Mouse (Mus musculus): ENCODE results near the gene Scpep1. TPM values are rescaled to one million over a fixed set of nuclear protein-coding genes. Genes with fewer than 3 reads are reported as not detected.

Gene Scpep1
- polyA plus RNA-seq, 1 experiment from 2014 or later: 37.9 TPM

DNA sequence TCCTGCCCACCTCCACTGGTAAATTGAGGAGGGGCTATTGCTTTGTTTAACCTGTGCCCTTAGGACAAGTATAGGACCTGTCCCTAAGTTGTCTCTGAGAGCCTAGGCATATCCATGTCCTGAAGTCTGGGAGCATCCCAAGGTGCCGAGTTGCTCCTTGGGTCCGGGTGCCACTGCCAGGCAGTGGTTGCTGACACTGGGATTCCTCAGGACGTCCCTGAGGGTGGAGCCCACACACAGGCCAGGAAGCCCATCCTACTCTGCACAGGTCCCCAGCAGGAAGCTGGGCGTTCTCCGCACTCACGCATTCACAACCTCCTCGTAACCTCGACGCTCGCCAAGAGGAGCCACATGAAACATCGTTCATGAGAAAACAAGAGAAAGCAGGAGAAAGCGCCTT lies 13.8 kb downstream of the Scpep1 start:
- 85% methylated on average over 12 of the region's 12 CpGs for WGBS
- ATAC-seq: no peak
- no peak overlapping the region for H3K9ac ChIP-seq (ENCODE audit: low read depth, low read length)
- H3K27me3 ChIP-seq (ENCODE audit: control insufficient read depth, insufficient read depth, low read depth, low read length): no peaks in the 10 kb centered on the region
- H3K9me3 ChIP-seq (replicated peaks; ENCODE audit: control insufficient read depth, low read length, poor library complexity, severe bottlenecking): no peaks in the 10 kb centered on the region
- no peak overlapping the region for H3K4me2 ChIP-seq (ENCODE audit: low read length)
- H3K27ac ChIP-seq (ENCODE audit: low read length): no peak overlapping the region
- H3K4me1 ChIP-seq (ENCODE audit: control insufficient read depth, insufficient read depth, low read length): no peaks in the 10 kb centered on the region
- H3K4me3 ChIP-seq (ENCODE audit: low read depth, low read length): no peak overlapping the region
- H3K36me3 ChIP-seq (ENCODE audit: control insufficient read depth, insufficient read depth, low read length): 0 out of 2 replicates have a peak, but pooled peaks cover 8% of the 10 kb centered on the region

DNA sequence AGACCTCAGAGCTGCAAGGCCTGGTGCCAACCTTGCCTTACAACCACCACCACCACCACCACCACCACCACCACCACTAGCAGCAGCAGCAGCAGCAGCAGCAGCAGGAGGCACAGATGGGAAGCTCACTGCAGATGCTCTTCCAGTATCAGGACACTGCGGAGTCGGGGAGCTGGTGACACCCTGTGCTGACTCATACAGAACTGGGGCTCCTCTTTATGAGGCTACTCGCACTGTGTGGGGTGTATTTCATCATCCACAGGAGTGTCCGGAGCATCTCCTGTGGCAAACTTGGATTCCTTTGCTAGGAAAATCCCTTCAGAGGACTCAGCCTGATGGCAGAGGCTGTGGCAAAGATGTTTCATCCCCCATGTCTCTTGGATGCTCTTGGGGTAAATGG lies 15.6 kb downstream of the Scpep1 start:
- ATAC-seq: no peak
- Histone ChIP-seq H3K27ac (ENCODE audit: low read length) (no peak overlapping the region), H3K4me1 (ENCODE audit: control insufficient read depth, insufficient read depth, low read length) (no peaks in the 10 kb centered on the region), H3K27me3 (ENCODE audit: control insufficient read depth, insufficient read depth, low read depth, low read length) (no peaks in the 10 kb centered on the region), H3K9ac (ENCODE audit: low read depth, low read length) (no peak overlapping the region), H3K4me3 (ENCODE audit: low read depth, low read length) (no peak overlapping the region), H3K4me2 (ENCODE audit: low read length) (no peak overlapping the region), H3K36me3 (ENCODE audit: control insufficient read depth, insufficient read depth, low read length) (0 out of 2 replicates have a peak, but pooled peaks cover 8% of the 10 kb centered on the region), H3K9me3 (replicated peaks; ENCODE audit: control insufficient read depth, low read length, poor library complexity, severe bottlenecking) (no peaks in the 10 kb centered on the region)
- 96% methylated on average over 4 of the region's 4 CpGs for WGBS

DNA sequence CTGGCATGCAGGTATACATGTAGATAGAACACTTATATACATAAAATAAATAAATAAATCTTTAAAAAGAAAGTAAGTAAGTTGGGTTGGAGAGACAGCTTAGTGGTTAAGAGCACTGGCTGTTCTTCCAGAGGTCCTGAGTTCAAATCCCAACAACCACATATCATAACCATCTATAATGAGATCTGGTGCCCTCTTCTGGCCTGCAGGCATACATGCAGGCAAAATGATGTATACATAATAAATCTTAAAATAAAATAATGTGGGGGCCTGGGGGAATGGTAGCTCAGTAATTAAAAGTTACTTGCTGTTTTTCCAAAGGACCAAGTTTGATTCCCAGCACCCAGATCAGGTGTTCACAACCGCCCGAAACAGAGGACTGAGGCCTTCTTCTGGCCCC lies 16.5 kb downstream of the Scpep1 start:
- Histone ChIP-seq H3K9me3 (replicated peaks; ENCODE audit: control insufficient read depth, low read length, poor library complexity, severe bottlenecking) (no peaks in the 10 kb centered on the region), H3K9ac (ENCODE audit: low read depth, low read length) (no peak overlapping the region), H3K4me1 (ENCODE audit: control insufficient read depth, insufficient read depth, low read length) (no peaks in the 10 kb centered on the region), H3K4me2 (ENCODE audit: low read length) (no peak overlapping the region), H3K36me3 (ENCODE audit: control insufficient read depth, insufficient read depth, low read length) (0 out of 2 replicates have a peak, but pooled peaks cover 4% of the 10 kb centered on the region), H3K27ac (ENCODE audit: low read length) (no peak overlapping the region), H3K4me3 (ENCODE audit: low read depth, low read length) (no peak overlapping the region), H3K27me3 (ENCODE audit: control insufficient read depth, insufficient read depth, low read depth, low read length) (no peaks in the 10 kb centered on the region)
- WGBS: 100% methylated on average over 2 of the region's 2 CpGs
- no peak for ATAC-seq

DNA sequence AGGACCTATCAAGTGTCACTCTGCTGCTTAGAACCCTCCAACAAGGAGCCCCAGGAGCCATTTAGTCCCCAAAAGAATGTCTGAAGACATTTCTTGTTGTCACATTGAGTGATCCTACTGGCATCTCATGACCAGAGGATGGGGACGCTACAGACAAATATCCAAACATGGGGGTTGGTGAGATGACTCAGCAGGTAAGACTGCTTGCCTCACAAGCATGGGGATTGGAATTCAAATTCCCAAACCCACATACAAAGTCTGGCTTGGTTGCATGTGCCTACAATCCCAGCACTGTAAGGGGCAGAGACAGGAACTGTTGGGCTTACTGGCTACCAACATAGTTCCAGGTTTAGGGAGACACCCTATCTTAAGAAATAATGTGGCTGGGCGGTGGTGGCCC lies 17.4 kb downstream of the Scpep1 start:
- no peak overlapping the region for H3K9ac ChIP-seq (ENCODE audit: low read depth, low read length)
- H3K27ac ChIP-seq (ENCODE audit: low read length): no peak overlapping the region
- 90% methylated on average over 2 of the region's 2 CpGs for WGBS
- no peaks in the 10 kb centered on the region for H3K9me3 ChIP-seq (replicated peaks; ENCODE audit: control insufficient read depth, low read length, poor library complexity, severe bottlenecking)
- no peaks in the 10 kb centered on the region for H3K27me3 ChIP-seq (ENCODE audit: control insufficient read depth, insufficient read depth, low read depth, low read length)
- no peak for ATAC-seq
- H3K36me3 ChIP-seq (ENCODE audit: control insufficient read depth, insufficient read depth, low read length): 0 out of 2 replicates have a peak, but pooled peaks cover 9% of the 10 kb centered on the region
- H3K4me3 ChIP-seq (ENCODE audit: low read depth, low read length): no peak overlapping the region
- no peak overlapping the region for H3K4me2 ChIP-seq (ENCODE audit: low read length)
- H3K4me1 ChIP-seq (ENCODE audit: control insufficient read depth, insufficient read depth, low read length): no peaks in the 10 kb centered on the region

DNA sequence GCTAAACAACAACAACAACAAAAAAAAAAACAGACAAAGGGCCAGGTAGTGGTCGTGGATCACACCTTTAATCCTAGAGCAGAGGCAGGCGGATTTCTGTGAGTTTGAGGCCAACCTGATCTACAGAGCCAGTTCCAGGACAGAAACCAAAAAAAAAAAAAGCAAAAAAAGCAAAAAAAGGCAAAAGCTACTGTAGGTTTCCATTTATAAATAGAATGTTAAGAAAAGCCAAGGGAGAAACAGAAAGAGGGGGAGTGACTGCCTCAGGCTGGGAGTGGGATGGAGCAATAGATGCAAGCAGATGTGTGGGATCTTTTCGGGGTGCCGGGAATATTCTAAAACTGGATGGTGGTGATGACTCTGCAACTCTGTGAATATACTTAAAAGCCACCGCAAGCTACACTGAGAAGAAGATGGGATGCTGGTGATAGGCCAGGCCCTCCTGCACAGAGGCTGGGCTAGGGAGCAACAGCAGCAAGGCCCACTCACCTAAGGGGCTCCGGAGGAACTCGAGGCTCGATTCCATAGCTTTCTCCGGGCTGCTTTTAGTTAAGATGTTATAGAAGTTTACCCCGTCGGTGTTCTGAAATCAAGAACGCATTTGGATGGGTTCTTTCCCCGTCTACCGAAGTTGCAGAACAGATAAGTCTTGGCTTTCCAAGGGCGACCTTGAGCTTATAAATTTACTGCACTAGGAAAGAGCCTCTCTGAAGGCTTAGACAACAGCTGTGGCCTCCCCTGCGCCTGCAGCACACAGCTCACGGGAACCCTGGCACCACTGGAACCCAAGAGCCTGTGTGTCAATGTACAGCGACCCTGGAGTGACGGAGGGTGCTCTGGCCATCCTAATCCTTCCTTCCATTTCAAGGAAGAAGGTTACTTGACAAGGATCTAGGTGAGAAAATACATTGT lies 20.9 kb downstream of the Scpep1 start:
- no peaks in the 10 kb centered on the region for H3K9me3 ChIP-seq (replicated peaks; ENCODE audit: control insufficient read depth, low read length, poor library complexity, severe bottlenecking)
- no peak overlapping the region for H3K4me3 ChIP-seq (ENCODE audit: low read depth, low read length)
- H3K4me2 ChIP-seq (ENCODE audit: low read length): no peak overlapping the region
- no peaks in the 10 kb centered on the region for H3K27me3 ChIP-seq (ENCODE audit: control insufficient read depth, insufficient read depth, low read depth, low read length)
- H3K9ac ChIP-seq (ENCODE audit: low read depth, low read length): no peak overlapping the region
- H3K4me1 ChIP-seq (ENCODE audit: control insufficient read depth, insufficient read depth, low read length): no peaks in the 10 kb centered on the region
- peaks cover 8% of the 10 kb centered on the region; the same call in 1 of the 2 replicates for H3K36me3 ChIP-seq (ENCODE audit: control insufficient read depth, insufficient read depth, low read length)
- H3K27ac ChIP-seq (ENCODE audit: low read length): no peak overlapping the region
- 96% methylated on average over 19 of the region's 19 CpGs for WGBS
- no peak for ATAC-seq

DNA sequence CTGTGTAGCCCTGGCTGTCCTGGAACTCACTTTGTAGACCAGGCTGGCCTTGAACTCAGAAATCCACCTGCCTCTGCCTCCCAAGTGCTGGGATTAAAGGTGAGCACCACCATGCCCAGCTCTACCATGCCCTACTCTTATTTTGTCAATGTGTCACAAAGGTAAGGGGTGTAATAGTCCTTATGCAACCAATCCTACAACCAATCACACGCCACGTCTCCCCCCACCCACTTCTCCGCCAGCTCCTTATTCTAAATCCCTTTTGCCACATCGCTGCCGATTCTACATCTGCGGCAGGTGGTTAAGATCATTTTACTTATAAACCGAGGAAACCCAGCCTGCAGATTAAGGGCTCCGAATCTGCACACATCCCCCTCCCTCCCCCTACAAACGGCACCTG lies 22.2 kb downstream of the Scpep1 start:
- H3K27me3 ChIP-seq (ENCODE audit: control insufficient read depth, insufficient read depth, low read depth, low read length): no peaks in the 10 kb centered on the region
- H3K36me3 ChIP-seq (ENCODE audit: control insufficient read depth, insufficient read depth, low read length): peaks cover 16% of the 10 kb centered on the region
- 93% methylated on average over 9 of the region's 9 CpGs for WGBS
- no peak for ATAC-seq
- no peaks in the 10 kb centered on the region for H3K9me3 ChIP-seq (replicated peaks; ENCODE audit: control insufficient read depth, low read length, poor library complexity, severe bottlenecking)
- no peaks in the 10 kb centered on the region for H3K4me1 ChIP-seq (ENCODE audit: control insufficient read depth, insufficient read depth, low read length)
- no peak overlapping the region for H3K4me2 ChIP-seq (ENCODE audit: low read length)
- H3K27ac ChIP-seq (ENCODE audit: low read length): no peak overlapping the region
- H3K9ac ChIP-seq (ENCODE audit: low read depth, low read length): no peak overlapping the region
- no peak overlapping the region for H3K4me3 ChIP-seq (ENCODE audit: low read depth, low read length)

DNA sequence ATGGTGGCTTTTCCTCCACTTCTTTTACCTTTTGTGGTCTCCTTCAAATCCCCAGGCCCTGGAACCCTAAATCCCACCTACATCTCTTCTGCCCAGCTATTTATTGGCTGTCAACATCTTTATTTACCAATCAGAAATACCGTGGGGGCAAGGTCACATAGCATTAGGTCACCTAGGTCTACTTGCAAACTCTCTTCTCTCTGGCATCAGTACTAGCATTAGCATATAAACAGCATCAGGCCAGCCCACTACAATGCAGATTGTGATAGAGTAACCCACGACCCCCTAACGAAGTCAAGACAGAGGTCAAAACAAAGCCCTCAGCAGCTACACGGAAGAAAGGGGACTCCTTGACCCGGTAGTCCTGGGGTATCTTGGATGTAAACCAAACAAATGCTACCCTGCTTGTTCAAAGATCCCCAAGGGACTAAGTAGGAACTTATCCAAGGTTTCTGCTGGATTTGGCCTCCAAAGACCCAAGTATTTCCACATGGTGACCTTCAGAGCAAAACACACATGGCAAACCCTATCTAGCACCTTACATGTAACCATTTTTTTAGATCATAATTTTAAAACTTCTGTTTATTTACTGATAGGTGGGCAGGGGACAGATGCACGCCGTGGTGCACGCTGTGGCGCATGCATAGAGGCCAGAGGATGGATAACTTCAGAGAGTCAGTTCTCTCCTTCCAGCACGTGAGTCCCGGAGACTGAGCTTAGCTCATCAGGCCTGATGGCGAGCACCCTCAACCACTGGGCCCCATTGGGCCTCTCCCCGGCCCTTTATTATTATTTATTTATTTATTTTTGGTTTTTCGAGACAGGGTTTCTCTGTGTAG lies 23.4 kb downstream of the Scpep1 start:
- no peak overlapping the region for H3K27ac ChIP-seq (ENCODE audit: low read length)
- no peak overlapping the region for H3K4me2 ChIP-seq (ENCODE audit: low read length)
- H3K27me3 ChIP-seq (ENCODE audit: control insufficient read depth, insufficient read depth, low read depth, low read length): no peaks in the 10 kb centered on the region
- ATAC-seq: no peak
- H3K4me1 ChIP-seq (ENCODE audit: control insufficient read depth, insufficient read depth, low read length): no peaks in the 10 kb centered on the region
- H3K9me3 ChIP-seq (replicated peaks; ENCODE audit: control insufficient read depth, low read length, poor library complexity, severe bottlenecking): no peaks in the 10 kb centered on the region
- WGBS: 73% methylated on average over 14 of the region's 14 CpGs
- H3K4me3 ChIP-seq (ENCODE audit: low read depth, low read length): no peak overlapping the region
- no peak overlapping the region for H3K9ac ChIP-seq (ENCODE audit: low read depth, low read length)
- peaks cover 21% of the 10 kb centered on the region for H3K36me3 ChIP-seq (ENCODE audit: control insufficient read depth, insufficient read depth, low read length)

DNA sequence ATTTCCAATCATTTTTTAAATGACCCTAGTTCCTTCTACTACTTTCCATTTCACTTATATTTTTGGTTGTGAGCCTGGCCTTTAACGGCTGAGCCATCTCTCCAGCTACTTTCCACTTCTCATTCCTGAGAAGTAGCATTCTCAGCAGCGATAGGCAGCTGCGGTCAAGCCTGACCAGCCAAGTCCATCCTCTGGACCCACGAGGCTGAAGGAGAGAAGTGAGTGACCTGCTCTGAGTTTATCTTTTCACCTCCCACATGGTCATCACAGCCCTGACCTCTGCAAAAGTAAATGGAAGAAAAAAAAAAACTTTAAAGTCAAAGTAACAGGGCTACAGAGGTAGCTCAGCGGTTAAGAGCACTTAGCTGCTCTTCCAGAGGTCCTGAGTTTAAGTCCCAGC lies 28.7 kb downstream of the Scpep1 start:
- Histone ChIP-seq H3K27ac (ENCODE audit: low read length) (no peak overlapping the region), H3K4me2 (ENCODE audit: low read length) (no peak overlapping the region), H3K4me1 (ENCODE audit: control insufficient read depth, insufficient read depth, low read length) (no peaks in the 10 kb centered on the region), H3K9me3 (replicated peaks; ENCODE audit: control insufficient read depth, low read length, poor library complexity, severe bottlenecking) (no peaks in the 10 kb centered on the region), H3K36me3 (ENCODE audit: control insufficient read depth, insufficient read depth, low read length) (peaks cover 30% of the 10 kb centered on the region), H3K27me3 (ENCODE audit: control insufficient read depth, insufficient read depth, low read depth, low read length) (no peaks in the 10 kb centered on the region), H3K9ac (ENCODE audit: low read depth, low read length) (no peak overlapping the region), H3K4me3 (ENCODE audit: low read depth, low read length) (no peak overlapping the region)
- ATAC-seq: no peak
- WGBS: 95% methylated on average over 5 of the region's 5 CpGs

All from midbrain, embryonic 16.5 days (tissue).